Mouse (Mus musculus) small intestine, adult 2 months (tissue): ENCODE measurements around the gene Nhlh2.

Experiments used
- CTCF ChIP-seq: fragments of 200-500 bp; IDR thresholded peaks from 2 replicates; pipeline ENCODE4 v1.5.1; 2012; ENCODE audit warnings: low read depth, mild to moderate bottlenecking, control low read depth, inconsistent platforms, low read length, moderate library complexity, mixed read lengths; ENCODE audit not compliant: insufficient replicate concordance, insufficient read length; ENCODE audit errors: extremely low read depth
- POLR2A ChIP-seq: fragments of 200-500 bp; IDR thresholded peaks from 2 replicates; pipeline ENCODE4 v1.6.1; 2012; ENCODE audit warnings: low read depth, mild to moderate bottlenecking, control low read depth, inconsistent platforms, low read length, moderate library complexity

- TF ChIP-seq CTCF: no peak
- TF ChIP-seq POLR2A: no peak
Observed at GRCm38 (mm10) chr3:102023829-102024228, 14.0 kb downstream of the Nhlh2 start.
